Mouse (Mus musculus) brain, adult 2 months (tissue): ENCODE measurements around the gene Acsf3.
A peak's percentile ranks its signal among the peaks of the same experiment; 100 is the strongest.

ENCODE experiments used
- DNase-seq: peaks from one replicate; pipeline ENCODE4 v3.0.0; 2011; ENCODE audit warnings: low read depth, low spot score

The Acsf3 gene

GRCm38 (mm10) chr8:122775285-122776155 lies at the start of gene Acsf3:
Gene Acsf3 (plus strand): TSS chr8:122775486.
- DNase-seq, result peak; percentile 87

GRCm38 (mm10) chr8:122726789-122727188 lies 48.5 kb upstream of the Acsf3 start:
- DNase-seq, result no peak

- no peak for DNase-seq
Observed at GRCm38 (mm10) chr8:122727412-122727811, 47.9 kb upstream of the Acsf3 start.

GRCm38 (mm10) chr8:122728630-122729029 lies 46.7 kb upstream of the Acsf3 start:
- DNase-seq, result no peak

GRCm38 (mm10) chr8:122735110-122735509 lies 40.2 kb upstream of the Acsf3 start:
- DNase-seq, result no peak

- DNase-seq, result no peak
Observed at GRCm38 (mm10) chr8:122735542-122736473, 39.5 kb upstream of the Acsf3 start.

GRCm38 (mm10) chr8:122736623-122737022 lies 38.7 kb upstream of the Acsf3 start:
- no peak for DNase-seq

GRCm38 (mm10) chr8:122737071-122737470 lies 38.2 kb upstream of the Acsf3 start:
- DNase-seq, result no peak

GRCm38 (mm10) chr8:122737886-122738285 lies 37.4 kb upstream of the Acsf3 start:
- DNase-seq, result no peak

- DNase-seq, result peak; percentile 70
Observed at GRCm38 (mm10) chr8:122739102-122739725, 36.1 kb upstream of the Acsf3 start.

- DNase-seq, result peak; percentile 45
Observed at GRCm38 (mm10) chr8:122742471-122742870, 32.8 kb upstream of the Acsf3 start.

- peak; percentile 67 for DNase-seq
Observed at GRCm38 (mm10) chr8:122745022-122745749, 30.1 kb upstream of the Acsf3 start.

GRCm38 (mm10) chr8:122745750-122746275 lies 29.5 kb upstream of the Acsf3 start:
- peak; percentile 69 for DNase-seq

- DNase-seq, result peak; percentile 39
Observed at GRCm38 (mm10) chr8:122746439-122746838, 28.8 kb upstream of the Acsf3 start.

- peak; percentile 65 for DNase-seq
Observed at GRCm38 (mm10) chr8:122747825-122748224, 27.5 kb upstream of the Acsf3 start.

GRCm38 (mm10) chr8:122749333-122749958 lies 25.8 kb upstream of the Acsf3 start:
- DNase-seq, result peak; percentile 73

- DNase-seq, result peak; percentile 85
Observed at GRCm38 (mm10) chr8:122751342-122751741, 23.9 kb upstream of the Acsf3 start.

GRCm38 (mm10) chr8:122752111-122752721 lies 23.1 kb upstream of the Acsf3 start:
- DNase-seq, result peak; percentile 94

- DNase-seq, result no peak
Observed at GRCm38 (mm10) chr8:122758597-122758996, 16.7 kb upstream of the Acsf3 start.

- DNase-seq, result no peak
Observed at GRCm38 (mm10) chr8:122760116-122760515, 15.2 kb upstream of the Acsf3 start.
